Mouse (Mus musculus): ENCODE results near the gene Eral1. TPM values are rescaled to one million over a fixed set of nuclear protein-coding genes. Genes with fewer than 3 reads are reported as not detected.

Eral1 gene
- polyA plus RNA-seq, 1 experiment from 2014 or later, result 33.4 TPM

DNA sequence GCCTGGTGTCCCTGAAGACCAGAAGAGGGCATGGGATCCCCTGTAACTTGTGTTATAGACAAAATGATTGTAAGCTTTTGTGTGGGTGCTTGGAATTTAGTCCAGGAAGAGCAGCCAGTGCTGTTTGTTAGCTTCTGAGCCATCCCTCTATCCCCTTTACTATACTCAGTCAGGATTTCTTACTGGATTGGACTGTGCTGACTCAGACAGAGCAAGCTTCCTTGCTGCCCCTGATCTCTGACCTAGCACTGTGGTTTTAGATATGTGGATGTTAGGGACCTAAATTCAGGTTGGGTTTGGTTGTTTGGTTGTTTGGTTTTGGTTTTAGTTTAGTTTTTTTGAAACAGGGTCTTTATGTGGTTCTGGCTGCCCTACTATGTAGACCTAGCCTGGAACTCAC is 38.3 kb upstream of the Eral1 start:
- H3K9ac ChIP-seq (replicated peaks; ENCODE audit: low read depth, low read length), result no peak overlapping the region
- no peak overlapping the region for H3K4me2 ChIP-seq (replicated peaks; ENCODE audit: low read depth, low read length)
- H3K27ac ChIP-seq (ENCODE audit: low read length), result no peak overlapping the region
- H3K4me3 ChIP-seq (ENCODE audit: low read depth, low read length), result no peak overlapping the region
- no peaks in the 10 kb centered on the region for H3K36me3 ChIP-seq (ENCODE audit: control insufficient read depth, insufficient read depth, low read length)
- H3K4me1 ChIP-seq (ENCODE audit: control insufficient read depth, insufficient read depth, low read length), result peaks cover 11% of the 10 kb centered on the region; the same call in 1 of the 2 replicates
- no peak for ATAC-seq (ENCODE audit: insufficient number of reproducible peaks, insufficient read depth, low FRiP score, low read depth)
- no peaks in the 10 kb centered on the region for H3K27me3 ChIP-seq (ENCODE audit: control insufficient read depth, insufficient read depth, low read length)
- H3K9me3 ChIP-seq (ENCODE audit: control insufficient read depth, low read depth, low read length), result no peaks in the 10 kb centered on the region

- H3K9ac ChIP-seq (replicated peaks; ENCODE audit: low read depth, low read length), result peak overlapping the region; percentile 55
- peaks cover 11% of the 10 kb centered on the region; the same call in 1 of the 2 replicates for H3K4me1 ChIP-seq (ENCODE audit: control insufficient read depth, insufficient read depth, low read length)
- no peaks in the 10 kb centered on the region for H3K27me3 ChIP-seq (ENCODE audit: control insufficient read depth, insufficient read depth, low read length)
- no peak for ATAC-seq (ENCODE audit: insufficient number of reproducible peaks, insufficient read depth, low FRiP score, low read depth)
- H3K9me3 ChIP-seq (ENCODE audit: control insufficient read depth, low read depth, low read length), result no peaks in the 10 kb centered on the region
- no peaks in the 10 kb centered on the region for H3K36me3 ChIP-seq (ENCODE audit: control insufficient read depth, insufficient read depth, low read length)
- 10% methylated on average over 5 of the region's 5 CpGs for WGBS
- H3K4me3 ChIP-seq (ENCODE audit: low read depth, low read length), result peak overlapping the region; percentile 79
- H3K27ac ChIP-seq (ENCODE audit: low read length), result peak overlapping the region; percentile 72; the same call in 1 of the 2 replicates
- H3K4me2 ChIP-seq (replicated peaks; ENCODE audit: low read depth, low read length), result peak overlapping the region; percentile 84
Measured at GRCm38 (mm10) chr11:78116146-78116410, 35.9 kb upstream of the Eral1 start.

GRCm38 (mm10) chr11:78115367-78116145 is 35.4 kb upstream of the Eral1 start:
- under 1% methylated on average over 37 of the region's 37 CpGs for WGBS
- Histone ChIP-seq H3K36me3 (ENCODE audit: control insufficient read depth, insufficient read depth, low read length) (no peaks in the 10 kb centered on the region), H3K27me3 (ENCODE audit: control insufficient read depth, insufficient read depth, low read length) (no peaks in the 10 kb centered on the region), H3K27ac (ENCODE audit: low read length) (peak overlapping the region; percentile 72), H3K4me2 (replicated peaks; ENCODE audit: low read depth, low read length) (peak overlapping the region; percentile 84), H3K9ac (replicated peaks; ENCODE audit: low read depth, low read length) (peak overlapping the region; percentile 55), H3K9me3 (ENCODE audit: control insufficient read depth, low read depth, low read length) (no peaks in the 10 kb centered on the region), H3K4me3 (ENCODE audit: low read depth, low read length) (peak overlapping the region; percentile 79), H3K4me1 (ENCODE audit: control insufficient read depth, insufficient read depth, low read length) (peaks cover 11% of the 10 kb centered on the region; the same call in 1 of the 2 replicates)
- peak; percentile 100 for ATAC-seq (ENCODE audit: insufficient number of reproducible peaks, insufficient read depth, low FRiP score, low read depth)

DNA sequence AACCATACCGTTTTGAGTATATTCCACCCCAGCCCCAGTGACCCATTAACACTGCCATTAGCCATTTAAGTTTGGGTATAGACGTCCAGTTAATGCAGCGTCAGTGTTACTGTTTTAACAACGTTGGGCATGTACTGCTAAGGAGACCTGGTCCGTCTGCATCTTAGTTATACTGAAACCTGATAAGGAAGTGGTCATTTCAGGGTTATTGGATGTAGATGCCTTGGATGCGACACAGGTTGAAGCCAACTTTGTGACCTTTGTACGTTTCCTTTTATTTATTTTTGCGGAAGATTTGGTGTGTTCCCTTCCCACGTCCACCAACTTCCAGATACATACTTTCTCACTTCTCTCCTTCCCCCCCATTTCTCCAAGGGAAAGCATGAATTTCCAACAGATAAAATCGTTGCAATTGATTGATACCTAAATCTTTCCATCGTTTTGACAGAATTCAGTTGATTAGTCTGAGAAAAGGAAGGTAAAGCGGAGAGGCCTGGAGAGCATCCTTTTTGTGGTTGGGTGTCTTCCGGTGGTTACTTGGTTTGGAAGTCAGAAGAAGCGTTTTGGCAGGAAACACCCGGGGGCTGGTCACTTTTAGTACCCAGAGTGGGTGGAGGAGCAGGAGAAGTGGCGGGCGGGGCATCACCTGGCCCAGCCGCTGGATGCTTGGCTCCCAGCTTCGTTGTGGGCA is 34.6 kb upstream of the Eral1 start:
- peak overlapping the region; percentile 84 for H3K4me2 ChIP-seq (replicated peaks; ENCODE audit: low read depth, low read length)
- H3K27ac ChIP-seq (ENCODE audit: low read length), result peak overlapping the region; percentile 72
- H3K27me3 ChIP-seq (ENCODE audit: control insufficient read depth, insufficient read depth, low read length), result no peaks in the 10 kb centered on the region
- H3K36me3 ChIP-seq (ENCODE audit: control insufficient read depth, insufficient read depth, low read length), result no peaks in the 10 kb centered on the region
- no peaks in the 10 kb centered on the region for H3K9me3 ChIP-seq (ENCODE audit: control insufficient read depth, low read depth, low read length)
- ATAC-seq (ENCODE audit: insufficient number of reproducible peaks, insufficient read depth, low FRiP score, low read depth), result no peak
- H3K4me1 ChIP-seq (ENCODE audit: control insufficient read depth, insufficient read depth, low read length), result peaks cover 11% of the 10 kb centered on the region; the same call in 1 of the 2 replicates
- H3K4me3 ChIP-seq (ENCODE audit: low read depth, low read length), result peak overlapping the region; percentile 79
- 5% methylated on average over 19 of the region's 19 CpGs for WGBS
- peak overlapping the region; percentile 55 for H3K9ac ChIP-seq (replicated peaks; ENCODE audit: low read depth, low read length)

GRCm38 (mm10) chr11:78113616-78114015 is 33.4 kb upstream of the Eral1 start:
- no peak overlapping the region for H3K4me2 ChIP-seq (replicated peaks; ENCODE audit: low read depth, low read length)
- H3K9me3 ChIP-seq (ENCODE audit: control insufficient read depth, low read depth, low read length), result no peaks in the 10 kb centered on the region
- WGBS, result 89% methylated on average over 2 of the region's 2 CpGs
- ATAC-seq (ENCODE audit: insufficient number of reproducible peaks, insufficient read depth, low FRiP score, low read depth), result no peak
- no peaks in the 10 kb centered on the region for H3K36me3 ChIP-seq (ENCODE audit: control insufficient read depth, insufficient read depth, low read length)
- no peak overlapping the region for H3K27ac ChIP-seq (ENCODE audit: low read length)
- peaks cover 11% of the 10 kb centered on the region; the same call in 1 of the 2 replicates for H3K4me1 ChIP-seq (ENCODE audit: control insufficient read depth, insufficient read depth, low read length)
- no peak overlapping the region for H3K4me3 ChIP-seq (ENCODE audit: low read depth, low read length)
- H3K9ac ChIP-seq (replicated peaks; ENCODE audit: low read depth, low read length), result no peak overlapping the region
- H3K27me3 ChIP-seq (ENCODE audit: control insufficient read depth, insufficient read depth, low read length), result no peaks in the 10 kb centered on the region

DNA sequence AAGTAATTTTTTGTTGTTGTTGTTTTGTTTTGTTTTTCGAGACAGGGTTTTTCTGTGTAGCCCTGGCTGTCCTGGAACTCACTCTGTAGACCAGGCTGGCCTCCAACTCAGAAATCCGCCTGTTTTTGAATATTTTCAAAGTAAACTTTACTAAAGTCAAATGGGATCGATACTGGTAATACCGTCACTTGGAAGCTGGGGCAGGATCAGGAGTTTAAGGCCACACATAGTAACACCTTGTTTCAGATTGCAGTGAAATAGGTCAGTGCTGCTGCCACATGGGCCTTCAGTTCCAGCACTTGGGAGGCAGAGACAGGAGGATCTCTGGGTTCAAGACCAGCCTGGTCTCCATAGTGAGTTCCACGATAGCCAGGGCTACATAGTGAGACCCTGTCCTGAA is 24.3 kb upstream of the Eral1 start:
- 97% methylated on average over 5 of the region's 5 CpGs for WGBS
- ATAC-seq (ENCODE audit: insufficient number of reproducible peaks, insufficient read depth, low FRiP score, low read depth), result no peak
- peaks cover 2% of the 10 kb centered on the region; the same call in 1 of the 2 replicates for H3K36me3 ChIP-seq (ENCODE audit: control insufficient read depth, insufficient read depth, low read length)
- H3K9ac ChIP-seq (replicated peaks; ENCODE audit: low read depth, low read length), result no peak overlapping the region
- H3K4me1 ChIP-seq (ENCODE audit: control insufficient read depth, insufficient read depth, low read length), result no peaks in the 10 kb centered on the region
- H3K27me3 ChIP-seq (ENCODE audit: control insufficient read depth, insufficient read depth, low read length), result no peaks in the 10 kb centered on the region
- no peaks in the 10 kb centered on the region for H3K9me3 ChIP-seq (ENCODE audit: control insufficient read depth, low read depth, low read length)
- no peak overlapping the region for H3K27ac ChIP-seq (ENCODE audit: low read length)
- H3K4me2 ChIP-seq (replicated peaks; ENCODE audit: low read depth, low read length), result no peak overlapping the region
- H3K4me3 ChIP-seq (ENCODE audit: low read depth, low read length), result no peak overlapping the region

DNA sequence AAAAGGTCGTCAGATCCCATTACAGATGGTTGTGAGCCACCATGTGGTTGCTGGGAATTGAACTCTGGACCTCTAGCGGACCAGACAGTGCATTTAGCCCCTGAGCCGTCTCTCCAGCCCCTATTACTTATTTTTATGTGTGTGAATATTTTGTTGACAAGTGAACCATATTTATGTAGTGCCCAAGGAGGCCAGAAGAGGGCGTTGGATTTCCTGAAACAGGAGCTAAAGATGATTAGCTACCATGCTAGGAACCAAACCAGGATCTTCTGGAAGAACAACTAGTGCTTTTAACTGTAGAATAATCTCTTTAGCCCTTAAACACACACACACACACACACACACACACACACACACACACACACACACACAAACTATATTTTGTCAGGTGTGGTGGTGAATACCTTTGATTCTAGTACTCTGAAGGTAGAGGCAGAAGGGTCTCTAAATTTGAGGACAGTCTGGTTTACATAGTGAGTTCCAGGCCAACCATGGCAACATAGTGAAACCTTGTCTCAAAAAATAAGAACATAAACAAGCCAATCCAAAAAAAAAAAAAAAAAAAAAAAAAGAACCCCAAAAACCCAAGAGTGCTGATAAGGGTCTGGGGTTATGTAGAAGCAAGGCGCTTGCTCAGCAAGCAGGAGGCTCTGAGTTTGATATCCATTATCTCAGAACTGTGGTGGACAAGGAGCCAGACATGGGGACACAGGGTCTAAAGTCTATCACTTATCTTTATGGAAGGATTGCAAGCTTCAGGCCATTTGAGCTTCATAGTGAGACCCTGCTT is 23.0 kb upstream of the Eral1 start:
- H3K9me3 ChIP-seq (ENCODE audit: control insufficient read depth, low read depth, low read length), result no peaks in the 10 kb centered on the region
- no peak for ATAC-seq (ENCODE audit: insufficient number of reproducible peaks, insufficient read depth, low FRiP score, low read depth)
- H3K27ac ChIP-seq (ENCODE audit: low read length), result no peak overlapping the region

DNA sequence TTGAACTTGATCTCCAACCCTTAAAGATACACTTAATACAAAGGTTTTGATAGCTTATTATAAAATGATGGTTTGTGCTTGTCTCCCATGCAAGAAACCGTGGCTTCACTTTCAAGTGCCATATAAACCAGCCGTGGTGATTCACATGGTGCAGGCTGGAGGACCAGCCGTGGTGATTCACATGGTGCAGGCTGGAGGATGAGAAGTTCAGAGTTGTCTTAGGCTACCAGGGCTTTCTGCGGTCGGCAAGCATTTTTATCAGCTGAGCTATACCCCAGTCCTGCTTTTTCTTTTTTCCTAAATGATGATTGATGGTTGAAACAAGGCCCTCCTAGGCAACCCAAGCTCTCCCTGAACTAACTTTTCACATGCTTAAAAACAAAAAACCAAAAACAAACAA is 22.0 kb upstream of the Eral1 start:
- H3K36me3 ChIP-seq (ENCODE audit: control insufficient read depth, insufficient read depth, low read length), result peaks cover 2% of the 10 kb centered on the region; the same call in 1 of the 2 replicates
- no peaks in the 10 kb centered on the region for H3K27me3 ChIP-seq (ENCODE audit: control insufficient read depth, insufficient read depth, low read length)
- H3K4me1 ChIP-seq (ENCODE audit: control insufficient read depth, insufficient read depth, low read length), result no peaks in the 10 kb centered on the region
- H3K9ac ChIP-seq (replicated peaks; ENCODE audit: low read depth, low read length), result no peak overlapping the region
- no peaks in the 10 kb centered on the region for H3K9me3 ChIP-seq (ENCODE audit: control insufficient read depth, low read depth, low read length)
- no peak overlapping the region for H3K4me3 ChIP-seq (ENCODE audit: low read depth, low read length)
- ATAC-seq (ENCODE audit: insufficient number of reproducible peaks, insufficient read depth, low FRiP score, low read depth), result no peak
- H3K27ac ChIP-seq (ENCODE audit: low read length), result no peak overlapping the region
- H3K4me2 ChIP-seq (replicated peaks; ENCODE audit: low read depth, low read length), result no peak overlapping the region
- WGBS, result 80% methylated on average over 5 of the region's 5 CpGs

More for the DNA sequence above, 23.0 kb upstream of the Eral1 start:
- Histone ChIP-seq H3K4me2 (replicated peaks; ENCODE audit: low read depth, low read length) (no peak overlapping the region), H3K4me3 (ENCODE audit: low read depth, low read length) (no peak overlapping the region), H3K36me3 (ENCODE audit: control insufficient read depth, insufficient read depth, low read length) (peaks cover 2% of the 10 kb centered on the region; the same call in 1 of the 2 replicates), H3K27me3 (ENCODE audit: control insufficient read depth, insufficient read depth, low read length) (no peaks in the 10 kb centered on the region), H3K9ac (replicated peaks; ENCODE audit: low read depth, low read length) (no peak overlapping the region), H3K4me1 (ENCODE audit: control insufficient read depth, insufficient read depth, low read length) (no peaks in the 10 kb centered on the region)
- 67% methylated on average over 5 of the region's 5 CpGs for WGBS
